Mouse (Mus musculus): Measurements from ENCODE around the gene Il1f9. TPM values are rescaled to one million over a fixed set of nuclear protein-coding genes. Genes with fewer than 3 reads are reported as not detected.
"Not testable (repeated sequence)": the region's sequence is repeated elsewhere in the genome, so short reads cannot be mapped to it uniquely, and the experiment has no call there.

Gene Il1f9
- polyA plus RNA-seq (2015; fragmentation: Nextera tagmentation; extraction: Ambion mirVana) = 0.32 and 0.68 TPM in 2 replicates

DNA sequence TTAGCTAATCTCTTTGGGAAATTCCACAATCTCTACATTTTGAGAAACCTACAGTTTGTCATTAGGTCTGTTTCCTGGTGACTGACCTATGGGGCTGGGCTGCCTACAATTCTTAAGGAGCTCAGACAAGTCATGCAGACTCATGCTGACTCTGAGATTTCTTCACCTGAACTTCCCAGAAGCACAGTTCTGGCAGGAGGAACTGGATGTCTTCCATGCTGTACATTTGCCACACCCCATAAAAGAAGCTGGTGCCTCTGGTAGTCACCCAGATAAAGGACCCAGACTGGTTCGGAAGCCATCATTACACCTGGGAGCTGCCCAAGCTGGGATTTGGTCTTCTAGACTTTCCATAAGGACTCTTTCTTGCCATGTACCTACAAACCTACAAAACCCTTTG, at the start of gene Il1f9:
Gene Il1f9, plus strand, starts transcription at position 301 of the 400 bp plus-strand sequence.
- Histone ChIP-seq H3K27ac (ENCODE audit: low read length) (no peak within 1 kb of the TSS), H3K9me3 (replicated peaks; ENCODE audit: control insufficient read depth, low read length) (no peaks in the 10 kb centered on the region), H3K36me3 (ENCODE audit: control insufficient read depth, insufficient read depth) (no peaks in the 10 kb centered on the region), H3K4me3 (ENCODE audit: low read depth, low read length) (no peak within 1 kb of the TSS), H3K4me1 (ENCODE audit: control insufficient read depth, low read depth, low read length) (no peaks in the 10 kb centered on the region), H3K9ac (ENCODE audit: low read depth, low read length) (no peak within 1 kb of the TSS), H3K4me2 (ENCODE audit: low read depth, low read length) (no peak within 1 kb of the TSS), H3K27me3 (ENCODE audit: control insufficient read depth, insufficient read depth, low read depth, low read length) (no peaks in the 10 kb centered on the region)
- WGBS (ENCODE audit: insufficient replicate concordance) = 77% methylated on average over 1 of the region's 1 CpGs
- ATAC-seq (ENCODE audit: low read depth) = no peak

DNA sequence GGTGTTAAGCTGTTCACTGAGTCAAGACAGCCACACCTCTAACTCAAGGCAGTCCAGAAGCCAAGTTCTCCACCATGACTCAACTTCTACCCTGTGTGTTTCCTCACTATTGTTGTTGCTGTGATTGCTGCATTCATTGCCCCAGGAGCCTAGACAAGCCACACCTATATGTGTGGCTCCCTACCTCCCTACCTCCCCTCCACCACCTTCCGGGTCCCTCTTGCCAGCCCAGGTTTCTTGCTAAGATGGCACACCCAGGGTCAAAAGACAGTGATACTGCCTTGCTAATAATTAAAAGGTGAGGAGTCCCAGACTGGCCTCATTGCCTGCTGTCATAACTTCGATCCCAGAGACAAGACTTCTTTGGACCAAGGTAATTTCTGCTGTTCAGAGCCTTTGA, 33.4 kb upstream of the Il1f9 start, which contains the start of gene Il1f8:
Gene Il1f8, plus strand, starts transcription at position 301 of the 400 bp plus-strand sequence.
- Histone ChIP-seq H3K4me2 (ENCODE audit: low read depth, low read length) (no peak within 1 kb of the TSS), H3K4me3 (ENCODE audit: low read depth, low read length) (no peak within 1 kb of the TSS), H3K27ac (ENCODE audit: low read length) (no peak within 1 kb of the TSS), H3K4me1 (ENCODE audit: control insufficient read depth, low read depth, low read length) (no peaks in the 10 kb centered on the region), H3K36me3 (ENCODE audit: control insufficient read depth, insufficient read depth) (no peaks in the 10 kb centered on the region), H3K9ac (ENCODE audit: low read depth, low read length) (no peak within 1 kb of the TSS), H3K9me3 (replicated peaks; ENCODE audit: control insufficient read depth, low read length) (no peaks in the 10 kb centered on the region), H3K27me3 (ENCODE audit: control insufficient read depth, insufficient read depth, low read depth, low read length) (no peaks in the 10 kb centered on the region)
- no peak for ATAC-seq (ENCODE audit: low read depth)
- 55% methylated on average over 2 of the region's 2 CpGs for WGBS (ENCODE audit: insufficient replicate concordance)

DNA sequence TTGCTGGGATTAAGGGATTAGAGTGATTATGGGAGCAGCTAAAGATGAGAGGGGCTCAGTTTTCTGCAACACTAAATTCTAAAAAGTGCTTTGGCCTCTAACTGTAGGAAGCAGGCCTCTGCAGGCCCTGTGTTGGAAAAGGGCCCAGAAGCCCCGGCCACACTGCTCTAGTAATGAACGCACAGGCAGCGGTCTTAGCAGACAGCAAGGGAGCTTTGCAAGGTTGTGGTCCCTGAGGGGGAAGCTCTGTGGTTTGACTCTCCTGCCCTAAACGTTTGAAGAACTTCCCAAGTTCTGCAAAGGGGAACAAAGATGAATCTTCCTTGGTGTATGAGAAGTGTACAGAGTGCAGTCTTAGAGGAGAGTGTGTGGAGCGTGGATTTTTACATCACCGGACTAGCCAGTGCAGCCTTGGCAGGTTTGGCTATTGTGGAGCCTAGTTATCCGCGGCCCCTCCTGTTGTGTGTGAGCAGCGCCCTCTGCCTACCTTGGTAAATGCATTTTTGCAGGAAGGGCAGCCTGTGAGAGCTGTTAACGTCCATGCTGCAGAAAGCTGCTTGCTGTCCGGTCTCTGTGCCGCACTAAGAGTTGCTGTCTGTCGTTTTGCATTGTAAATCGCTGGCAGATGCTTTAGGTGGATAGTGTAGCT, 4.5 kb upstream of the Il1f9 start:
- peak overlapping the region; percentile 9; the same call in 1 of the 2 replicates for H3K4me2 ChIP-seq (ENCODE audit: low read depth, low read length)
- not testable (repeated sequence) for ATAC-seq (ENCODE audit: low read depth)

DNA sequence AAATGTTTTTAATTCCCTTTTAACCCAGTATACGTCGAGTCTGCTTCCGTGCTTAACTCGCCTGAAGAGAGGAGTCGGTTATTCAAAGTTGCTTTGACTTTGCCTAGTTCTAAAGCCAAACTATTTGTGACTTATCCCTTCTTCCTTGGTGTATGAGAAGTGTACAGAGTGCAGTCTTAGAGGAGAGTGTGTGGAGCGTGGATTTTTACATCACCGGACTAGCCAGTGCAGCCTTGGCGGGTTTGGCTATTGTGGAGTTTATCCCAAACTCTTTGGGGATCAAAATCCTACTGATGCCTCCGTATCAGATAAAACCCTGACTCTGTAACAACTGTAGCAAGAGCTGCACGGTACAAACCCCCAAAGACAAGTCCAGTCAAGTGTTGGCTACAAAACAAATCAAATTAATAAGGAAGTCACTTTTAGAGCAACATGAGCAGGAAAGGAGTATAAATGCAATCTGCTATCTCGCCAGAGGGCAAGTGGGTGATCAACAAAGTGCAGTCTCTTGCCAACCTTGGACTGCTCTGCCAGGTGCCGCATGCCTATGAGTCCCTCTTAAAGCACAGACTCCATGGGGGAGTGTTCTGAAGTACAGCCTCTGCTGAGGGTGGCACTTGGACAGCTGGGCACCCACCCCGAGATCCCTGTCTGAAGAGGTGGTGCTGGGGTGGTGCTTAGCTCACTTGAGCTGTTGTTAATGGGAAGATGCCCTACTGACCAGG, 3.7 kb upstream of the Il1f9 start:
- H3K4me3 ChIP-seq (ENCODE audit: low read depth, low read length); H3K9ac ChIP-seq (ENCODE audit: low read depth, low read length); H3K9me3 ChIP-seq (replicated peaks; ENCODE audit: control insufficient read depth, low read length); H3K27ac ChIP-seq (ENCODE audit: low read length); H3K4me1 ChIP-seq (ENCODE audit: control insufficient read depth, low read depth, low read length); ATAC-seq (ENCODE audit: low read depth); H3K27me3 ChIP-seq (ENCODE audit: control insufficient read depth, insufficient read depth, low read depth, low read length); H3K36me3 ChIP-seq (ENCODE audit: control insufficient read depth, insufficient read depth): not testable (repeated sequence)
- WGBS (ENCODE audit: insufficient replicate concordance) = 44% methylated on average over 13 of the region's 13 CpGs
- peak overlapping the region; percentile 9; the same call in 1 of the 2 replicates for H3K4me2 ChIP-seq (ENCODE audit: low read depth, low read length)

More for the DNA sequence above, 4.5 kb upstream of the Il1f9 start:
- not testable (repeated sequence) for H3K27me3 ChIP-seq (ENCODE audit: control insufficient read depth, insufficient read depth, low read depth, low read length); H3K27ac ChIP-seq (ENCODE audit: low read length); H3K4me3 ChIP-seq (ENCODE audit: low read depth, low read length); H3K9ac ChIP-seq (ENCODE audit: low read depth, low read length); H3K36me3 ChIP-seq (ENCODE audit: control insufficient read depth, insufficient read depth); H3K9me3 ChIP-seq (replicated peaks; ENCODE audit: control insufficient read depth, low read length); H3K4me1 ChIP-seq (ENCODE audit: control insufficient read depth, low read depth, low read length)
- WGBS (ENCODE audit: insufficient replicate concordance) = 7% methylated on average over 14 of the region's 14 CpGs

DNA sequence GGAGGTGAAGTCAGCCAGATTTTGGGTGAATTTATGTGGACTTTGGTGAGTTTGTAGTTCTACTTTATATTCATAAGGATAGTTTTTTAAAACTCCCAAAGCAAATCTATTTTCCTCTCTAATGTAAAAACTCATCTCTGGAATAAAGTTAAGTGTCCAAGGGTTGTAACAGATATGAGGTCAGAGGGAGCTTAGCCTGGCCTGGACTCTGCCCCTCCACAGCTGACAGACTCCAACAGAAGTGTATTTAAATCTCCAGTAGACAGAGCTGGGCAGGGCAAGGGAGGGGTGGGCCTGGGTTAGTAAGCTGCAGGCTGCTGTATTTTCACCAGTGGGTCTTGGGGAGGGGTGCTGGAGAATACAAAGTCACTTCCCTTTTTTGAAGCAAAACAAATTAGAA, 2.2 kb upstream of the Il1f9 start:
- H3K4me1 ChIP-seq (ENCODE audit: control insufficient read depth, low read depth, low read length); H3K4me2 ChIP-seq (ENCODE audit: low read depth, low read length); H3K36me3 ChIP-seq (ENCODE audit: control insufficient read depth, insufficient read depth); H3K4me3 ChIP-seq (ENCODE audit: low read depth, low read length); H3K27me3 ChIP-seq (ENCODE audit: control insufficient read depth, insufficient read depth, low read depth, low read length); H3K9ac ChIP-seq (ENCODE audit: low read depth, low read length); H3K27ac ChIP-seq (ENCODE audit: low read length); H3K9me3 ChIP-seq (replicated peaks; ENCODE audit: control insufficient read depth, low read length): not testable (repeated sequence)
- ATAC-seq (ENCODE audit: low read depth) = peak; percentile 53; the same call in 1 of the 2 replicates

DNA sequence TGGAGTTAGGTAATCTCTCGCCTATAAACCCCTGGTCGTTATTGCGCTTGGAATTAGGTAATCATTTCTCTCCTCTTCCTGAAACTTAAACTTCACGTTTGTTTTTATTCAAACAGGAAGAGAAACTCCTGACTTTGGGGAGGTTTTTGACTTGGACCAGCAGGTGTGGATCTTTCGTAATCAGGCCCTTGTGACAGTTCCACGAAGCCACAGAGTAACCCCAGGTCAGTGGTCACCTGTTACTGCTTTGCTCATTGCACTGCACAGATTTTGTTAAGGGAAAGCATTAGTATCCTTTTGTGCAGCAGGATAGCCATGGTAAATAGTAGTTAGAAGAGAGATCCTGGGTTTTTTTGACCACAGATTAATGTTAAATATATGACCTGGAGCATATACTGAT, 1.3 kb downstream of the Il1f9 start:
- H3K4me3 ChIP-seq (ENCODE audit: low read depth, low read length) = no peak overlapping the region
- H3K4me2 ChIP-seq (ENCODE audit: low read depth, low read length) = no peak overlapping the region
- no peaks in the 10 kb centered on the region for H3K36me3 ChIP-seq (ENCODE audit: control insufficient read depth, insufficient read depth)
- H3K27ac ChIP-seq (ENCODE audit: low read length) = no peak overlapping the region
- ATAC-seq (ENCODE audit: low read depth) = 0 out of 2 replicates have a peak, but pooled peaks have one; percentile 39
- H3K9ac ChIP-seq (ENCODE audit: low read depth, low read length) = no peak overlapping the region
- 40% methylated on average over 6 of the region's 6 CpGs for WGBS (ENCODE audit: insufficient replicate concordance)
- no peaks in the 10 kb centered on the region for H3K9me3 ChIP-seq (replicated peaks; ENCODE audit: control insufficient read depth, low read length)
- H3K27me3 ChIP-seq (ENCODE audit: control insufficient read depth, insufficient read depth, low read depth, low read length) = no peaks in the 10 kb centered on the region
- H3K4me1 ChIP-seq (ENCODE audit: control insufficient read depth, low read depth, low read length) = no peaks in the 10 kb centered on the region

DNA sequence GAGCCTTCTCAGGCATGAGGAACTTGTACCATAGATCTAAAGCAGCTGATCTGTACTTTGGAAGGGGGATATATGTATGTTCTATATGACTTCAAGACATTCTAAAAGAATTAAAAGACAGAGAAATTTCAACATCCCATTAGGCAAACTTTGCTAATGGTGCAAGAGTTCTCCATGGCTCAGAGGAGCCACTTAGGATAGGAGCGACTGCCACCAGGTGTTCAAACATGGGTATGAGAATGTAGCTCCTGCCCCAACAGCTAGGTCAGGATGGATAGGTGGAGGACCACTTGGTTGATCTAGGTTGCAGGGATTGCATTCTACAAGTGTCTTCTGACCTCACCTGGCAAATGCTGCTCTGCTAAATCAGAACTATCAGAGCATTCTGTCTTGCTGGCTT, 1.9 kb downstream of the Il1f9 start:
- Histone ChIP-seq H3K27me3 (ENCODE audit: control insufficient read depth, insufficient read depth, low read depth, low read length) (no peaks in the 10 kb centered on the region), H3K9me3 (replicated peaks; ENCODE audit: control insufficient read depth, low read length) (no peaks in the 10 kb centered on the region), H3K4me3 (ENCODE audit: low read depth, low read length) (no peak overlapping the region), H3K4me1 (ENCODE audit: control insufficient read depth, low read depth, low read length) (no peaks in the 10 kb centered on the region), H3K9ac (ENCODE audit: low read depth, low read length) (no peak overlapping the region), H3K36me3 (ENCODE audit: control insufficient read depth, insufficient read depth) (no peaks in the 10 kb centered on the region), H3K27ac (ENCODE audit: low read length) (no peak overlapping the region), H3K4me2 (ENCODE audit: low read depth, low read length) (no peak overlapping the region)
- ATAC-seq (ENCODE audit: low read depth) = no peak
- 41% methylated on average over 1 of the region's 1 CpGs for WGBS (ENCODE audit: insufficient replicate concordance)

DNA sequence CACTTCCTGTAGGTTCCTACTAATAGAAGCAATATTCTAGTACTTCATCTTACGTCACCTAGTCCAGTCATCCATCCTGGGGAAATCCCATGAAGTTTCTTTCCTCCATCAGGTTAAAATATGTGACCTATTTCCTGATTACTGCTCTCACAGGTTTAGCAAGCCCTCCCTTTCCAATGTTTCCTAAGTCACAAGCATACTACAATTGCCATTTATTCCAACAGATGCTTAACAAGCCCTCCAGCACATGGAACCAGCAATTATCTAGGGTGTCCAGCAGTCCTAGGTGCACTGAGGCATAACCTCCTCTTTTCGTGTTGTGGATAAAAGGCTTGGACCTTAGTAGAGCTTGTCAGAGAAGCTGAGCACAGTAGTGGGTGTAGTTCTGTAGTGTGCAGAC, 28.8 kb downstream of the Il1f9 start, which contains the start of gene Il1f6:
Gene Il1f6, plus strand, starts transcription at position 301 of the 400 bp plus-strand sequence.
- ATAC-seq (ENCODE audit: low read depth) = no peak
- WGBS (ENCODE audit: insufficient replicate concordance) = 66% methylated on average over 2 of the region's 2 CpGs
- Histone ChIP-seq H3K4me1 (ENCODE audit: control insufficient read depth, low read depth, low read length) (no peaks in the 10 kb centered on the region), H3K4me3 (ENCODE audit: low read depth, low read length) (no peak within 1 kb of the TSS), H3K9me3 (replicated peaks; ENCODE audit: control insufficient read depth, low read length) (no peaks in the 10 kb centered on the region), H3K36me3 (ENCODE audit: control insufficient read depth, insufficient read depth) (no peaks in the 10 kb centered on the region), H3K4me2 (ENCODE audit: low read depth, low read length) (no peak within 1 kb of the TSS), H3K27me3 (ENCODE audit: control insufficient read depth, insufficient read depth, low read depth, low read length) (no peaks in the 10 kb centered on the region), H3K9ac (ENCODE audit: low read depth, low read length) (no peak within 1 kb of the TSS), H3K27ac (ENCODE audit: low read length) (no peak within 1 kb of the TSS)

DNA sequence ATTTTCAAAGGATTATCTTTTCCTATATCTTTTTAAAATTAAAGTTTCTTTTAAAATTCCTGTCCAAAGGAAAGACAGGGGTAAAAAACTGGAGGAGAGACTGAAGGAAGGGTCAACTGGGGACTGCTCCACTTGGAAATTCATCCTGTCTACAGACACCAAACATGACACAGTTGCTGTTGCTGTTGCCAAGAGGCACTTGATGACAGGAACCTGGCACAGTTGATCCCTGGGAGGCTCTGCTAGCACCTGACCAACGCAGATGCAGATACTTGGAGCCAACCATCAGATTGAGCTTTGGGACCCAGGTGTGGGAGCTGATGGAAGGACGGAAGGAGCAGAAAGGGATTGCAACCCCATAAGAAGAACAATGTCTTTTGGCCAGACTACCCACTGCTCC, 40.9 kb downstream of the Il1f9 start:
- Histone ChIP-seq H3K27ac (ENCODE audit: low read length) (no peak overlapping the region), H3K27me3 (ENCODE audit: control insufficient read depth, insufficient read depth, low read depth, low read length) (no peaks in the 10 kb centered on the region), H3K9ac (ENCODE audit: low read depth, low read length) (no peak overlapping the region), H3K4me1 (ENCODE audit: control insufficient read depth, low read depth, low read length) (no peaks in the 10 kb centered on the region), H3K4me3 (ENCODE audit: low read depth, low read length) (no peak overlapping the region), H3K4me2 (ENCODE audit: low read depth, low read length) (no peak overlapping the region), H3K9me3 (replicated peaks; ENCODE audit: control insufficient read depth, low read length) (no peaks in the 10 kb centered on the region), H3K36me3 (ENCODE audit: control insufficient read depth, insufficient read depth) (no peaks in the 10 kb centered on the region)
- 58% methylated on average over 2 of the region's 2 CpGs for WGBS (ENCODE audit: insufficient replicate concordance)
- ATAC-seq (ENCODE audit: low read depth) = no peak
